Mouse (Mus musculus): ENCODE measurements around the gene Vamp9. TPM values are rescaled to one million over a fixed set of nuclear protein-coding genes. Genes with fewer than 3 reads are reported as not detected.

Vamp9 gene
- total and polyA plus RNA-seq, 3 experiments = not detected

- TF ChIP-seq CHD1 (IDR thresholded peaks at IDR 0.05; ENCODE audit: low read depth, low read length) = no peak
- TF ChIP-seq EP300 (IDR thresholded peaks at IDR 0.05; ENCODE audit: low read depth in 1 of 2, low read length in 2 of 2) = no peak
- no peak for TF ChIP-seq RAD21 (IDR thresholded peaks at IDR 0.05; ENCODE audit: low read depth, low read length)
- TF ChIP-seq ETS1 (IDR thresholded peaks at IDR 0.05; ENCODE audit: low read depth, low read length) = no peak
- no peak for TF ChIP-seq CHD2 (IDR thresholded peaks at IDR 0.05; ENCODE audit: low read length)
- TF ChIP-seq TCF12 (IDR thresholded peaks at IDR 0.05; ENCODE audit: low read depth, low read length) = no peak
- no peak for TF ChIP-seq E2F4 (IDR thresholded peaks at IDR 0.05; ENCODE audit: borderline replicate concordance, low read depth, low read length)
- TF ChIP-seq SIN3A (IDR thresholded peaks at IDR 0.05; ENCODE audit: low read length) = no peak
- TF ChIP-seq UBTF (IDR thresholded peaks at IDR 0.05; ENCODE audit: borderline replicate concordance, insufficient read depth, low read depth, low read length) = no peak
- no peak for TF ChIP-seq NRF1 (IDR thresholded peaks at IDR 0.05; ENCODE audit: insufficient read depth, low read depth, low read length, poor library complexity, severe bottlenecking)
- no peak for TF ChIP-seq USF2 (IDR thresholded peaks at IDR 0.05; ENCODE audit: borderline replicate concordance in 1 of 2, insufficient read depth in 1 of 2, low read depth in 1 of 2, low read length in 2 of 2)
- no peak for TF ChIP-seq TBP (IDR thresholded peaks at IDR 0.05; ENCODE audit: low read depth, low read length)
- H3K9me3 ChIP-seq (replicated peaks; ENCODE audit: insufficient read depth, low read length) = no peaks in the 10 kb centered on the region
- no peak overlapping the region for H3K9ac ChIP-seq (ENCODE audit: control insufficient read depth, low read depth, low read length, poor library complexity, severe bottlenecking)
- no peak for DNase-seq (ENCODE audit: low read depth, low spot score)
- no peaks in the 10 kb centered on the region for H3K4me1 ChIP-seq (ENCODE audit: control insufficient read depth in 1 of 2, insufficient read depth in 2 of 2, low read length in 2 of 2)
- no peak overlapping the region for H3K4me3 ChIP-seq (ENCODE audit: control insufficient read depth in 1 of 2, insufficient read depth in 1 of 2, low read depth in 2 of 2, low read length in 2 of 2)
- H3K27ac ChIP-seq (ENCODE audit: control insufficient read depth, low read depth, low read length) = no peak overlapping the region
- no peaks in the 10 kb centered on the region for H3K79me2 ChIP-seq (ENCODE audit: control insufficient read depth, insufficient read depth, low read length, poor library complexity)
- no peaks in the 10 kb centered on the region for H3K27me3 ChIP-seq (ENCODE audit: control insufficient read depth in 1 of 2, insufficient read depth in 2 of 2, low read length in 2 of 2)
- H3K36me3 ChIP-seq (ENCODE audit: control insufficient read depth in 1 of 2, insufficient read depth in 2 of 2, low read length in 2 of 2) = no peaks in the 10 kb centered on the region
Observed at GRCm38 (mm10) chr5:99939440-99939839, 33.4 kb downstream of the Vamp9 start.

- Histone ChIP-seq H3K79me2 (ENCODE audit: control insufficient read depth, insufficient read depth, low read length, poor library complexity) (no peaks in the 10 kb centered on the region), H3K9me3 (replicated peaks; ENCODE audit: insufficient read depth, low read length) (no peaks in the 10 kb centered on the region), H3K27ac (ENCODE audit: control insufficient read depth, low read depth, low read length) (no peak overlapping the region), H3K4me3 (ENCODE audit: control insufficient read depth in 1 of 2, insufficient read depth in 1 of 2, low read depth in 2 of 2, low read length in 2 of 2) (no peak overlapping the region), H3K9ac (ENCODE audit: control insufficient read depth, low read depth, low read length, poor library complexity, severe bottlenecking) (no peak overlapping the region), H3K36me3 (ENCODE audit: control insufficient read depth in 1 of 2, insufficient read depth in 2 of 2, low read length in 2 of 2) (no peaks in the 10 kb centered on the region), H3K4me1 (ENCODE audit: control insufficient read depth in 1 of 2, insufficient read depth in 2 of 2, low read length in 2 of 2) (no peaks in the 10 kb centered on the region), H3K27me3 (ENCODE audit: control insufficient read depth in 1 of 2, insufficient read depth in 2 of 2, low read length in 2 of 2) (no peaks in the 10 kb centered on the region)
- TF ChIP-seq USF2 (IDR thresholded peaks at IDR 0.05; ENCODE audit: borderline replicate concordance in 1 of 2, insufficient read depth in 1 of 2, low read depth in 1 of 2, low read length in 2 of 2) (no peak), TBP (IDR thresholded peaks at IDR 0.05; ENCODE audit: low read depth, low read length) (no peak), GABPA (IDR thresholded peaks at IDR 0.05; ENCODE audit: low read depth, low read length) (no peak), ETS1 (IDR thresholded peaks at IDR 0.05; ENCODE audit: low read depth, low read length) (no peak), GATA1 (IDR thresholded peaks at IDR 0.05; ENCODE audit: low read depth, low read length) (no peak), HCFC1 (IDR thresholded peaks at IDR 0.05; ENCODE audit: low read depth, low read length) (no peak), EP300 (IDR thresholded peaks at IDR 0.05; ENCODE audit: low read depth in 1 of 2, low read length in 2 of 2) (no peak), ZC3H11A (IDR thresholded peaks at IDR 0.05; ENCODE audit: low read depth, low read length) (no peak), USF1 (IDR thresholded peaks at IDR 0.05; ENCODE audit: low read depth, low read length) (no peak)
- no peak for DNase-seq (ENCODE audit: low read depth, low spot score)
Observed at GRCm38 (mm10) chr5:99941273-99941672, 35.2 kb downstream of the Vamp9 start.
